Mouse (Mus musculus): ENCODE measurements around the gene Parvg. TPM values are rescaled to one million over a fixed set of nuclear protein-coding genes. Genes with fewer than 3 reads are reported as not detected.

Parvg gene
- total and polyA plus RNA-seq, 3 experiments, result 58.8 to 142 TPM; not detected in 1

GRCm38 (mm10) chr15:84297454-84297853, 26.4 kb upstream of the Parvg start:
- Histone ChIP-seq H3K9ac (ENCODE audit: control insufficient read depth, low read depth, low read length, poor library complexity, severe bottlenecking) (no peak overlapping the region), H3K9me3 (replicated peaks; ENCODE audit: insufficient read depth, low read length) (no peaks in the 10 kb centered on the region), H3K4me3 (ENCODE audit: control insufficient read depth in 1 of 2, insufficient read depth in 1 of 2, low read depth in 2 of 2, low read length in 2 of 2) (no peak overlapping the region), H3K27me3 (ENCODE audit: control insufficient read depth in 1 of 2, insufficient read depth in 2 of 2, low read length in 2 of 2) (no peaks in the 10 kb centered on the region), H3K36me3 (ENCODE audit: control insufficient read depth in 1 of 2, insufficient read depth in 2 of 2, low read length in 2 of 2) (no peaks in the 10 kb centered on the region), H3K27ac (ENCODE audit: control insufficient read depth, low read depth, low read length) (no peak overlapping the region), H3K79me2 (ENCODE audit: control insufficient read depth, insufficient read depth, low read length, poor library complexity) (no peaks in the 10 kb centered on the region), H3K4me1 (ENCODE audit: control insufficient read depth in 1 of 2, insufficient read depth in 2 of 2, low read length in 2 of 2) (no peaks in the 10 kb centered on the region)
- DNase-seq (ENCODE audit: low read depth, low spot score), result no peak
- TF ChIP-seq MEF2A (IDR thresholded peaks at IDR 0.05; ENCODE audit: extremely low read depth, insufficient replicate concordance, low read depth, low read length, poor library complexity, severe bottlenecking) (no peak), TCF12 (IDR thresholded peaks at IDR 0.05; ENCODE audit: low read depth, low read length) (no peak), USF2 (IDR thresholded peaks at IDR 0.05; ENCODE audit: borderline replicate concordance in 1 of 2, insufficient read depth in 1 of 2, low read depth in 1 of 2, low read length in 2 of 2) (no peak), ETS1 (IDR thresholded peaks at IDR 0.05; ENCODE audit: low read depth, low read length) (no peak), TAL1 (IDR thresholded peaks at IDR 0.05; ENCODE audit: low read length) (no peak), POLR2AphosphoS5 (IDR thresholded peaks at IDR 0.05; ENCODE audit: borderline replicate concordance, low read depth, low read length) (no peak), BHLHE40 (IDR thresholded peaks at IDR 0.05; ENCODE audit: borderline replicate concordance, low read depth, low read length) (no peak), MAFK (IDR thresholded peaks at IDR 0.05; ENCODE audit: borderline replicate concordance, low read depth, low read length) (no peak), MYC (IDR thresholded peaks at IDR 0.05; ENCODE audit: low read depth, low read length) (no peak), ZC3H11A (IDR thresholded peaks at IDR 0.05; ENCODE audit: low read depth, low read length) (no peak), GABPA (IDR thresholded peaks at IDR 0.05; ENCODE audit: low read depth, low read length) (no peak), RAD21 (IDR thresholded peaks at IDR 0.05; ENCODE audit: low read depth, low read length) (no peak), KAT2A (conservative IDR thresholded peaks at IDR 0.05; ENCODE audit: low read depth, low read length) (no peak), MAZ (IDR thresholded peaks at IDR 0.05; ENCODE audit: low read depth, low read length) (no peak)

GRCm38 (mm10) chr15:84298804-84299370, 24.9 kb upstream of the Parvg start:
- Histone ChIP-seq H3K9ac (ENCODE audit: control insufficient read depth, low read depth, low read length, poor library complexity, severe bottlenecking) (no peak overlapping the region), H3K79me2 (ENCODE audit: control insufficient read depth, insufficient read depth, low read length, poor library complexity) (no peaks in the 10 kb centered on the region), H3K36me3 (ENCODE audit: control insufficient read depth in 1 of 2, insufficient read depth in 2 of 2, low read length in 2 of 2) (no peaks in the 10 kb centered on the region), H3K27me3 (ENCODE audit: control insufficient read depth in 1 of 2, insufficient read depth in 2 of 2, low read length in 2 of 2) (no peaks in the 10 kb centered on the region), H3K4me3 (ENCODE audit: control insufficient read depth in 1 of 2, insufficient read depth in 1 of 2, low read depth in 2 of 2, low read length in 2 of 2) (no peak overlapping the region), H3K4me1 (ENCODE audit: control insufficient read depth in 1 of 2, insufficient read depth in 2 of 2, low read length in 2 of 2) (no peaks in the 10 kb centered on the region), H3K9me3 (replicated peaks; ENCODE audit: insufficient read depth, low read length) (no peaks in the 10 kb centered on the region), H3K27ac (ENCODE audit: control insufficient read depth, low read depth, low read length) (no peak overlapping the region)
- DNase-seq (ENCODE audit: low read depth, low spot score), result no peak
- TF ChIP-seq POLR2A (IDR thresholded peaks at IDR 0.05; ENCODE audit: control insufficient read depth in 1 of 2, insufficient read depth in 1 of 2, low read depth in 1 of 2, low read length in 2 of 2, poor library complexity in 1 of 2) (no peak), ZMIZ1 (IDR thresholded peaks at IDR 0.05; ENCODE audit: low read depth, low read length) (no peak)

All from MEL (cell line).